8 mouse cellular contexts compared by ENCODE assay signal in genomic region chr9:21014691-21015570, GRCm38 (mm10). TPM values are rescaled to one million over a fixed set of nuclear protein-coding genes. Genes with fewer than 3 reads are reported as not detected.
DNase-seq lines count a peak whose midpoint lies in the region; ATAC-seq lines count a peak whose summit lies in the region.

No protein-coding gene starts in this region.

- H3K4me2 ChIP-seq in embryonic facial prominence, embryonic 11.5 days (ENCODE audit: low read depth, low read length) = peak overlapping the region; percentile 29
- peak overlapping the region; percentile 81 for H3K4me2 ChIP-seq in heart, embryonic 15.5 days
- peak overlapping the region; percentile 65 for H3K4me2 ChIP-seq in kidney, embryonic 16.5 days (replicated peaks; ENCODE audit: low read depth, low read length)
- H3K4me2 ChIP-seq in lung, embryonic 16.5 days (ENCODE audit: low read depth, low read length) = peak overlapping the region; percentile 78

- H3K36me3 ChIP-seq in embryonic facial prominence, embryonic 11.5 days (replicated peaks; ENCODE audit: control insufficient read depth, insufficient read depth, low read depth, low read length) = no peaks in the 10 kb centered on the region
- H3K36me3 ChIP-seq in heart, embryonic 15.5 days = no peaks in the 10 kb centered on the region
- no peaks in the 10 kb centered on the region for H3K36me3 ChIP-seq in kidney, embryonic 16.5 days (ENCODE audit: insufficient read depth, low read length)
- no peaks in the 10 kb centered on the region for H3K36me3 ChIP-seq in lung, embryonic 16.5 days (ENCODE audit: control insufficient read depth, insufficient read depth, low read length)

- no peak overlapping the region for H3K9ac ChIP-seq in embryonic facial prominence, embryonic 11.5 days (replicated peaks; ENCODE audit: low read length)
- peak overlapping the region; percentile 47 for H3K9ac ChIP-seq in heart, embryonic 15.5 days
- peak overlapping the region; percentile 22 for H3K9ac ChIP-seq in kidney, embryonic 16.5 days (replicated peaks; ENCODE audit: low read length)
- peak overlapping the region; percentile 74 for H3K9ac ChIP-seq in lung, embryonic 16.5 days (ENCODE audit: low read length)

- H3K9me3 ChIP-seq in embryonic facial prominence, embryonic 11.5 days (replicated peaks; ENCODE audit: control insufficient read depth, low read length) = no peaks in the 10 kb centered on the region
- H3K9me3 ChIP-seq in heart, embryonic 15.5 days (replicated peaks) = no peaks in the 10 kb centered on the region
- no peaks in the 10 kb centered on the region for H3K9me3 ChIP-seq in kidney, embryonic 16.5 days (ENCODE audit: low read length)
- H3K9me3 ChIP-seq in lung, embryonic 16.5 days (ENCODE audit: control insufficient read depth, low read length) = no peaks in the 10 kb centered on the region

- no peaks in the 10 kb centered on the region; the same call in none of the 2 replicates for H3K4me1 ChIP-seq in embryonic facial prominence, embryonic 11.5 days (ENCODE audit: control insufficient read depth, insufficient read depth, low read length)
- H3K4me1 ChIP-seq in heart, embryonic 15.5 days (replicated peaks) = peaks cover 33% of the 10 kb centered on the region
- peaks cover 22% of the 10 kb centered on the region; the same call in 1 of the 2 replicates for H3K4me1 ChIP-seq in kidney, embryonic 16.5 days (ENCODE audit: insufficient read depth, low read length)
- peaks cover 24% of the 10 kb centered on the region for H3K4me1 ChIP-seq in lung, embryonic 16.5 days (replicated peaks; ENCODE audit: control insufficient read depth, insufficient read depth, low read length)

- no peak overlapping the region for H3K27ac ChIP-seq in embryonic facial prominence, embryonic 11.5 days (replicated peaks; ENCODE audit: low read depth, low read length)
- H3K27ac ChIP-seq in heart, embryonic 15.5 days = peak overlapping the region; percentile 59
- H3K27ac ChIP-seq in kidney, embryonic 16.5 days (ENCODE audit: low read length) = peak overlapping the region; percentile 50
- H3K27ac ChIP-seq in lung, embryonic 16.5 days (ENCODE audit: low read length) = peak overlapping the region; percentile 52

- DNase-seq in left cerebral cortex, adult 18-20 months (ENCODE audit: low spot score in 2 of 2) = peak; percentile 37 to 38
- no peak for DNase-seq in left cerebral cortex, adult 8-10 months (ENCODE audit: low spot score in 2 of 2)
- no peak for DNase-seq in embryonic facial prominence, embryonic 11.5 days (ENCODE audit: low spot score)
- peak; percentile 46 for DNase-seq in skeletal muscle tissue, adult 2 months (ENCODE audit: low read depth, low spot score)
- DNase-seq in cerebellum, postnatal 14 days = no peak

- ATAC-seq in embryonic facial prominence, embryonic 11.5 days (replicated peaks; ENCODE audit: insufficient number of reproducible peaks, low FRiP score, low TSS enrichment, low read depth) = no peak
- peak; percentile 59 for ATAC-seq in heart, embryonic 15.5 days (replicated peaks; ENCODE audit: insufficient number of reproducible peaks, insufficient read depth, low FRiP score, low read depth)
- ATAC-seq in kidney, embryonic 16.5 days (ENCODE audit: low FRiP score, low TSS enrichment) = peak; percentile 50
- ATAC-seq in lung, embryonic 16.5 days (ENCODE audit: low read depth) = peak; percentile 40

- H3K4me3 ChIP-seq in embryonic facial prominence, embryonic 11.5 days (ENCODE audit: low read depth, low read length) = peak overlapping the region; percentile 23; the same call in 1 of the 2 replicates
- H3K4me3 ChIP-seq in heart, embryonic 15.5 days = peak overlapping the region; percentile 53
- peak overlapping the region; percentile 41 for H3K4me3 ChIP-seq in kidney, embryonic 16.5 days (ENCODE audit: low read length)
- H3K4me3 ChIP-seq in lung, embryonic 16.5 days (ENCODE audit: low read length) = peak overlapping the region; percentile 62

- peaks cover 30% of the 10 kb centered on the region for H3K27me3 ChIP-seq in embryonic facial prominence, embryonic 11.5 days (ENCODE audit: control insufficient read depth, insufficient read depth, low read length)
- peaks cover 39% of the 10 kb centered on the region for H3K27me3 ChIP-seq in heart, embryonic 15.5 days
- peaks cover 23% of the 10 kb centered on the region for H3K27me3 ChIP-seq in kidney, embryonic 16.5 days (ENCODE audit: insufficient read depth, low read length)
- H3K27me3 ChIP-seq in lung, embryonic 16.5 days (ENCODE audit: control insufficient read depth, insufficient read depth, low read depth, low read length) = peaks cover 5% of the 10 kb centered on the region

- WGBS in embryonic facial prominence, embryonic 11.5 days = 1% methylated on average over 29 of the region's 29 CpGs
- WGBS in heart, embryonic 15.5 days = 4% methylated on average over 29 of the region's 29 CpGs
- 2% methylated on average over 29 of the region's 29 CpGs for WGBS in kidney, embryonic 16.5 days
- 3% methylated on average over 28 of the region's 29 CpGs for WGBS in lung, embryonic 16.5 days

RNA-seq across cellular contexts. Expression of gene Icam1, which starts 0.9 kb away (rescaled TPM):
- 1 to 10 TPM; 2.3 to 2.9 TPM for total RNA-seq in left cerebral cortex, adult 18-20 months (2021)
- total RNA-seq in left cerebral cortex, adult 8-10 months (2022) = 1 to 10 TPM; 2.2 to 4.8 (median 4.1) TPM
- polyA plus RNA-seq in embryonic facial prominence, embryonic 11.5 days (2014; fragmentation: Nextera tagmentation; extraction: Ambion mirVana) = 4.5 and 5.8 TPM in 2 replicates
- 13.2 and 24.9 TPM in 2 replicates for polyA plus RNA-seq in heart, embryonic 15.5 days (2015; fragmentation: Nextera tagmentation; extraction: Ambion mirVana)
- 14.2 and 18.0 TPM in 2 replicates for polyA plus RNA-seq in kidney, embryonic 16.5 days (2015; fragmentation: Nextera tagmentation; extraction: Ambion mirVana)
- 76.2 and 93.0 TPM in 2 replicates for polyA plus RNA-seq in lung, embryonic 16.5 days (2015; fragmentation: Nextera tagmentation; extraction: Ambion mirVana)

RNA-seq across cellular contexts. Expression of gene Mrpl4, which starts 12.4 kb away (rescaled TPM):
- total RNA-seq in left cerebral cortex, adult 18-20 months (2021) = 10 to 100 TPM; 57.3 to 62.1 TPM
- total RNA-seq in left cerebral cortex, adult 8-10 months (2022) = 10 to 100 TPM; 55.3 to 68.0 (median 56.9) TPM
- polyA plus RNA-seq in embryonic facial prominence, embryonic 11.5 days (2014; fragmentation: Nextera tagmentation; extraction: Ambion mirVana) = 139 and 147 TPM in 2 replicates
- polyA plus RNA-seq in heart, embryonic 15.5 days (2015; fragmentation: Nextera tagmentation; extraction: Ambion mirVana) = 136 and 147 TPM in 2 replicates
- 161 and 169 TPM in 2 replicates for polyA plus RNA-seq in kidney, embryonic 16.5 days (2015; fragmentation: Nextera tagmentation; extraction: Ambion mirVana)
- 156 TPM in 2 replicates for polyA plus RNA-seq in lung, embryonic 16.5 days (2015; fragmentation: Nextera tagmentation; extraction: Ambion mirVana)

RNA-seq across cellular contexts. Expression of gene Icam4, which starts 14.2 kb away (rescaled TPM):
- total RNA-seq in left cerebral cortex, adult 18-20 months (2021) = 1 to 10 TPM in 1 of 2 experiments, under 1 TPM in 1; 0.98 to 1.7 TPM
- total RNA-seq in left cerebral cortex, adult 8-10 months (2022) = 1 to 10 TPM; 1.5 to 2.3 (median 1.8) TPM
- polyA plus RNA-seq in embryonic facial prominence, embryonic 11.5 days (2014; fragmentation: Nextera tagmentation; extraction: Ambion mirVana) = 5.6 and 6.1 TPM in 2 replicates
- 1.9 and 2.8 TPM in 2 replicates for polyA plus RNA-seq in heart, embryonic 15.5 days (2015; fragmentation: Nextera tagmentation; extraction: Ambion mirVana)
- polyA plus RNA-seq in kidney, embryonic 16.5 days (2015; fragmentation: Nextera tagmentation; extraction: Ambion mirVana) = 0.84 and 0.91 TPM in 2 replicates
- polyA plus RNA-seq in lung, embryonic 16.5 days (2015; fragmentation: Nextera tagmentation; extraction: Ambion mirVana) = 2.2 and 4.2 TPM in 2 replicates

RNA-seq across cellular contexts. Expression of gene Icam5, which starts 16.9 kb away (rescaled TPM):
- total RNA-seq in left cerebral cortex, adult 18-20 months (2021) = 100 to 1,000 TPM; 203 to 239 TPM
- 100 to 1,000 TPM; 194 to 206 (median 202) TPM for total RNA-seq in left cerebral cortex, adult 8-10 months (2022)
- polyA plus RNA-seq in embryonic facial prominence, embryonic 11.5 days (2014; fragmentation: Nextera tagmentation; extraction: Ambion mirVana) = not detected in 2 replicates
- polyA plus RNA-seq in heart, embryonic 15.5 days (2015; fragmentation: Nextera tagmentation; extraction: Ambion mirVana) = 0.04 and 0.13 TPM in 2 replicates
- polyA plus RNA-seq in kidney, embryonic 16.5 days (2015; fragmentation: Nextera tagmentation; extraction: Ambion mirVana) = 0.39 and 0.45 TPM in 2 replicates
- polyA plus RNA-seq in lung, embryonic 16.5 days (2015; fragmentation: Nextera tagmentation; extraction: Ambion mirVana) = 0.24 and 0.33 TPM in 2 replicates

RNA-seq across cellular contexts. Expression of gene S1pr2, which starts 38.4 kb away (rescaled TPM):
- 1 to 10 TPM; 2.9 to 3.4 TPM for total RNA-seq in left cerebral cortex, adult 18-20 months (2021)
- 1 to 10 TPM; 2.0 to 3.4 (median 2.7) TPM for total RNA-seq in left cerebral cortex, adult 8-10 months (2022)
- polyA plus RNA-seq in embryonic facial prominence, embryonic 11.5 days (2014; fragmentation: Nextera tagmentation; extraction: Ambion mirVana) = 37.5 and 43.6 TPM in 2 replicates
- 16.9 and 26.6 TPM in 2 replicates for polyA plus RNA-seq in heart, embryonic 15.5 days (2015; fragmentation: Nextera tagmentation; extraction: Ambion mirVana)
- polyA plus RNA-seq in kidney, embryonic 16.5 days (2015; fragmentation: Nextera tagmentation; extraction: Ambion mirVana) = 35.1 and 37.7 TPM in 2 replicates
- polyA plus RNA-seq in lung, embryonic 16.5 days (2015; fragmentation: Nextera tagmentation; extraction: Ambion mirVana) = 63.5 and 67.2 TPM in 2 replicates

Comparison
In these comparisons a context has a peak if more than half of its experiments do, and no peak if none do; other contexts are left out.
1. DNase-seq: peak in left cerebral cortex, adult 18-20 months (2 of 2) and skeletal muscle tissue, adult 2 months (single experiment); none in left cerebral cortex, adult 8-10 months (0 of 2), embryonic facial prominence, embryonic 11.5 days (single experiment) and cerebellum, postnatal 14 days (0 of 2).
2. H3K4me2 ChIP-seq: peak in every context shown above with its lines; median percentile 81 in heart, embryonic 15.5 days; 78 in lung, embryonic 16.5 days; 65 in kidney, embryonic 16.5 days; 29 in embryonic facial prominence, embryonic 11.5 days.
3. Peak in every context shown above with its lines, with median percentiles within 50 percentile points of each other: H3K4me3 ChIP-seq.